Mouse (Mus musculus): ENCODE measurements at regions not wholly inside any gene's neighbourhood (a gene's known extent, or its start where the extent isn't known, plus 50 kb on each side); places are given as distances from the start of the nearest gene placed in this dataset.

GRCm38 (mm10) chr3:148186704-148187103 lies 803.7 kb downstream of the Adgrl2 start:
- DNase-seq (ENCODE audit: low spot score in 2 of 2) = no peak

GRCm38 (mm10) chr3:148167556-148167955 lies 822.8 kb downstream of the Adgrl2 start:
- DNase-seq (ENCODE audit: low spot score in 2 of 2) = no peak

GRCm38 (mm10) chr3:148159059-148159458 lies 831.3 kb downstream of the Adgrl2 start:
- no peak for DNase-seq (ENCODE audit: low spot score in 2 of 2)

- no peak for DNase-seq (ENCODE audit: low spot score in 2 of 2)
Measured at GRCm38 (mm10) chr3:148158533-148158932, 831.8 kb downstream of the Adgrl2 start.

GRCm38 (mm10) chr3:148143776-148144175 lies 846.6 kb downstream of the Adgrl2 start:
- DNase-seq (ENCODE audit: low spot score in 2 of 2) = no peak

GRCm38 (mm10) chr3:148136791-148137251 lies 853.5 kb downstream of the Adgrl2 start:
- no peak for DNase-seq (ENCODE audit: low spot score in 2 of 2)

GRCm38 (mm10) chr3:148134646-148135045 lies 855.7 kb downstream of the Adgrl2 start:
- DNase-seq (ENCODE audit: low spot score in 2 of 2) = no peak

GRCm38 (mm10) chr3:148115576-148115975 lies 874.8 kb downstream of the Adgrl2 start:
- DNase-seq (ENCODE audit: low spot score in 2 of 2) = no peak

- no peak for DNase-seq (ENCODE audit: low spot score in 2 of 2)
Measured at GRCm38 (mm10) chr3:148112204-148112603, 878.2 kb downstream of the Adgrl2 start.

GRCm38 (mm10) chr3:148107031-148107430 lies 883.3 kb downstream of the Adgrl2 start:
- no peak for DNase-seq (ENCODE audit: low spot score in 2 of 2)

GRCm38 (mm10) chr3:148093930-148094329 lies 896.4 kb downstream of the Adgrl2 start:
- no peak for DNase-seq (ENCODE audit: low spot score in 2 of 2)

- DNase-seq (ENCODE audit: low spot score in 2 of 2) = no peak
Measured at GRCm38 (mm10) chr3:148075841-148076240, 914.5 kb downstream of the Adgrl2 start.

- DNase-seq (ENCODE audit: low spot score in 2 of 2) = peak; percentile 7 to 16
Measured at GRCm38 (mm10) chr3:148066701-148067100, 923.7 kb downstream of the Adgrl2 start.

GRCm38 (mm10) chr3:148056074-148056473 lies 934.3 kb downstream of the Adgrl2 start:
- DNase-seq (ENCODE audit: low spot score in 2 of 2) = no peak

- no peak for DNase-seq (ENCODE audit: low spot score in 2 of 2)
Measured at GRCm38 (mm10) chr3:148052516-148052915, 937.8 kb downstream of the Adgrl2 start.

- DNase-seq (ENCODE audit: low spot score in 2 of 2) = no peak
Measured at GRCm38 (mm10) chr3:148048247-148048646, 942.1 kb downstream of the Adgrl2 start.

GRCm38 (mm10) chr3:148032532-148032931 lies 957.8 kb downstream of the Adgrl2 start:
- DNase-seq (ENCODE audit: low spot score in 2 of 2) = peak in 1 of 2 experiments; percentile 3

GRCm38 (mm10) chr3:148005831-148006230 lies 984.5 kb downstream of the Adgrl2 start:
- no peak for DNase-seq (ENCODE audit: low spot score in 2 of 2)

- DNase-seq (ENCODE audit: low spot score in 2 of 2) = no peak
Measured at GRCm38 (mm10) chr3:148004006-148004405, 986.3 kb downstream of the Adgrl2 start.

- no peak for DNase-seq (ENCODE audit: low spot score in 2 of 2)
Measured at GRCm38 (mm10) chr3:147999330-147999953, 990.9 kb downstream of the Adgrl2 start.

- no peak for DNase-seq (ENCODE audit: low spot score in 2 of 2)
Measured at GRCm38 (mm10) chr3:147991738-147992137, 998.6 kb downstream of the Adgrl2 start.

- DNase-seq (ENCODE audit: low spot score in 2 of 2) = no peak
Measured at GRCm38 (mm10) chr3:147990831-147991230, 999.5 kb downstream of the Adgrl2 start.

- DNase-seq (ENCODE audit: low spot score in 2 of 2) = no peak
Measured at GRCm38 (mm10) chr3:147982831-147983230, 1007.5 kb downstream of the Adgrl2 start.
